Mouse (Mus musculus) embryonic facial prominence, embryonic 13.5 days (tissue): ENCODE measurements around the gene Rad9a. TPM values are rescaled to one million over a fixed set of nuclear protein-coding genes. Genes with fewer than 3 reads are reported as not detected.
A peak's percentile ranks its signal among the peaks of the same experiment; 100 is the strongest.

Experiments
- ATAC-seq: fragments of 200-750 bp; cut with Nextera tagmentation; 2 replicates; pipeline ENCODE4 v1.8.0; 2017; ENCODE audit warnings: low read depth; ENCODE audit not compliant: insufficient number of reproducible peaks, insufficient read depth, low FRiP score, low TSS enrichment
- H3K27ac ChIP-seq: fragments of 300-500 bp; sonication (generic); 2 replicates; pipeline ENCODE4 v1.5.1; 2015; ENCODE audit warnings: moderate library complexity, mild to moderate bottlenecking, inconsistent platforms
- H3K27me3 ChIP-seq: fragments of 300-500 bp; sonication (generic); 2 replicates; pipeline ENCODE4 v1.6.1; 2015; ENCODE audit warnings: mild to moderate bottlenecking, inconsistent platforms
- H3K36me3 ChIP-seq: fragments of 300-500 bp; sonication (generic); 2 replicates; pipeline ENCODE4 v1.6.1; 2015; ENCODE audit warnings: mild to moderate bottlenecking, inconsistent platforms
- H3K4me1 ChIP-seq: fragments of 300-500 bp; sonication (generic); 2 replicates; pipeline ENCODE4 v1.6.1; 2015; ENCODE audit warnings: inconsistent platforms
- H3K4me2 ChIP-seq: fragments of 300-500 bp; sonication (generic); 2 replicates; pipeline ENCODE4 v1.6.1; 2015; ENCODE audit warnings: moderate library complexity, mild to moderate bottlenecking, inconsistent platforms
- H3K4me3 ChIP-seq: fragments of 300-500 bp; sonication (generic); 2 replicates; pipeline ENCODE4 v1.5.1; 2015; ENCODE audit warnings: mild to moderate bottlenecking, inconsistent platforms
- H3K9ac ChIP-seq: fragments of 300-500 bp; sonication (generic); 2 replicates; pipeline ENCODE4 v1.6.1; 2015; ENCODE audit warnings: mild to moderate bottlenecking, inconsistent platforms
- H3K9me3 ChIP-seq: fragments of 300-500 bp; sonication (generic); 2 replicates; pipeline ENCODE4 v1.6.1; 2016; ENCODE audit warnings: inconsistent platforms
- WGBS: fragments of 180-500 bp; shearing (Covaris S2); methylation state at CpG from one replicate; pipeline ENCODE4 v1.1.7; 2015; ENCODE audit warnings: mixed read lengths; 5-methylcytosine and 5-hydroxymethylcytosine counted together
- polyA plus RNA-seq: library from polyadenylated mRNA; unstranded; fragments of >200 nt; fragmentation: Nextera tagmentation; extraction: Ambion mirVana; gene quantifications from 2 replicates; pipeline ENCODE4 v1.2.1, GENCODE M21; 2015

Rad9a gene
- polyA plus RNA-seq, 1 experiment from 2014 or later: 37.3 TPM

DNA sequence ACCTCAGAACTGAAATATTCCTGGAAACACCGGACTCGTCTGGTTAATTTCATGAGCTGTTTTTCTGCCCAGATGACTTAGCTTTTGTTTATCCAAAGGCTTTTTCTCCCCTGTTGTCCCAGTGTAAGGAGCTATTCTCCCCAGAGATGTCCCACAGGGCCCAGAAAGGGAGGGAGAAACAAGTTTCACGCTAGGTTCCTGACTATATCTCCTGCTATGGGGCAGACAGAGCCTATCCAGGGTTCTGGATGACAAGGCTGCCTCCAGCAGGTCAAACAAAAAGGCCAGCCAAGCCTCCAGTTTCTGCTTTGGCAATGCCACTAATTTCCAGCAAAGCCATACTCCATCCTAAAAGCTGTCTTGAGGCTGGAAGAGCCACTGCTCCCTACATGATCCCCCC, 16.4 kb upstream of the Rad9a start:
- Histone ChIP-seq H3K27me3 (no peaks in the 10 kb centered on the region), H3K4me2 (peak overlapping the region; percentile 87), H3K36me3 (peaks cover 15% of the 10 kb centered on the region), H3K9me3 (no peaks in the 10 kb centered on the region), H3K4me3 (peak overlapping the region; percentile 95; the same call in 1 of the 2 replicates), H3K27ac (peak overlapping the region; percentile 60), H3K4me1 (peaks cover 81% of the 10 kb centered on the region), H3K9ac (0 out of 2 replicates have a peak overlapping the region, but pooled peaks have one; percentile 21)
- WGBS: 38% methylated on average over 3 of the region's 3 CpGs
- no peak for ATAC-seq

DNA sequence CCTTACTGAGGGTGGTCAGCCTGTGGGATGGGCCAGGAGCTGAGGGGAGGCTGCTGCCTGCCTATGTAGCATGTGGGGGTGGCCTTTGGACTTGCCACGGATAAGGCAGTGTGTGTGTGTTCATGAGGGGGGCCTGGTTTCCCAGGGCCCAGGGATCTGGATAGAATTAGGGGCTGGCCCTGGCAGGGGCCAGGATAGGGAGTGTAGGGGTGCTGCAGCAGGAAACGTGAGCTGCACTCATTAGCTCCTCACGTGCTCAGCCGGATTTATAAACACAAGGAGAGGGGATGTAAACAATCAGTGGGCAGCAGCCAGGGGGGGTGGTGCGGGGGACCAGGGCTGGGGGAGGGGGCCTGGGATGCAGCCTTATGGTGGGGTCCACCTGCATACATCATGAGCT, 15.7 kb upstream of the Rad9a start:
- peak; percentile 37; the same call in 1 of the 2 replicates for ATAC-seq
- peak overlapping the region; percentile 87 for H3K4me2 ChIP-seq
- peak overlapping the region; percentile 64 for H3K9ac ChIP-seq
- H3K4me1 ChIP-seq: peaks cover 84% of the 10 kb centered on the region
- no peaks in the 10 kb centered on the region for H3K27me3 ChIP-seq
- H3K4me3 ChIP-seq: peak overlapping the region; percentile 95
- peaks cover 8% of the 10 kb centered on the region for H3K36me3 ChIP-seq
- peak overlapping the region; percentile 63 for H3K27ac ChIP-seq
- no peaks in the 10 kb centered on the region for H3K9me3 ChIP-seq
- 2% methylated on average over 5 of the region's 5 CpGs for WGBS

- ATAC-seq: no peak
- 17% methylated on average over 14 of the region's 14 CpGs for WGBS
Measured at GRCm38 (mm10) chr19:4216041-4216685, 14.7 kb upstream of the Rad9a start.

GRCm38 (mm10) chr19:4215451-4215840, 14.0 kb upstream of the Rad9a start:
- Histone ChIP-seq H3K4me3 (peak overlapping the region; percentile 95), H3K9me3 (no peaks in the 10 kb centered on the region), H3K9ac (peak overlapping the region; percentile 98), H3K4me1 (peaks cover 79% of the 10 kb centered on the region), H3K36me3 (no peaks in the 10 kb centered on the region), H3K4me2 (peak overlapping the region; percentile 87), H3K27ac (peak overlapping the region; percentile 97), H3K27me3 (peaks cover 4% of the 10 kb centered on the region; the same call in 1 of the 2 replicates)
- WGBS: 1% methylated on average over 15 of the region's 21 CpGs
- no peak for ATAC-seq

More at GRCm38 (mm10) chr19:4216041-4216685, 14.7 kb upstream of the Rad9a start:
- Histone ChIP-seq H3K9ac (peak overlapping the region; percentile 64), H3K4me3 (peak overlapping the region; percentile 95), H3K27me3 (peaks cover 4% of the 10 kb centered on the region; the same call in 1 of the 2 replicates), H3K4me1 (peaks cover 86% of the 10 kb centered on the region), H3K4me2 (peak overlapping the region; percentile 87), H3K36me3 (no peaks in the 10 kb centered on the region), H3K27ac (peak overlapping the region; percentile 63), H3K9me3 (no peaks in the 10 kb centered on the region)

DNA sequence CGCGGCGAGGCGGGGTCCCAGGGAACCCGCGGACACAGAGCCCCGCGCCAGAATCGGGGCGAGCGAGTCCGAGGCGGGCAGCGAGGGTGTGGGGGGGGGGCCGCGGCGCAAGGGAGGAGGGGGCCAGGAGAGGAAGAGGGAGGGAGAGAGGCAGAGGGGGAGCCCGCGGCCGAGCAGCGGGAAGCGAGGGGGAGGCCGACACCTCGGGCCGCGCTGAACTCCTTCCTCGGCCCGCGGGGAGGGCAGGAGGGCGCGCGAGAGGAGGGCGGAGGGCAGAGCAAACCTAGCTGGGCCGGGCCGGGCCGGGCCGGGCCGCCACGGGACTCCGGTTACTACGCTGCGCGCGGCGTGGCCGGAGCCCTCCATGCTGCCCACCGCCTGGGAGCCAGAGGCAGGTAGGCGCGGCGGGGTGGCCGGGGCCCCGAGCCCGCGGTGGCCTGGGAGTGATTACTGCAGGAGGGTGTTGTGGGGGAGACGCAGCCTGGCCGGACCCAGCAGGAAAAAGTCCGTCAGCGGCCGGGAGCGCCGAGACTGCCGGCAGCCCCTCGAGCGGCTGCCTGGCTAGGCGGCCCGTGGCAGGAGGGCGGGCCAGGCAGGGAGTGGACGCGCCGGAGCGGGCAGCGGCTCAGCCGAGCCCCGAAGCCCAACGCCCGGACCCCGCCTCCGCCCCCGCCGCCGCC, 13.4 kb upstream of the Rad9a start:
- no peaks in the 10 kb centered on the region for H3K9me3 ChIP-seq
- whole genome bisulfite sequencing: 0% methylated on average over 26 of the region's 81 CpGs
- H3K4me2 ChIP-seq: peak overlapping the region; percentile 87
- no peaks in the 10 kb centered on the region for H3K36me3 ChIP-seq
- no peak for ATAC-seq
- peaks cover 73% of the 10 kb centered on the region for H3K4me1 ChIP-seq
- H3K27me3 ChIP-seq: peaks cover 4% of the 10 kb centered on the region; the same call in 1 of the 2 replicates
- peak overlapping the region; percentile 97 for H3K27ac ChIP-seq
- H3K9ac ChIP-seq: peak overlapping the region; percentile 98
- peak overlapping the region; percentile 95 for H3K4me3 ChIP-seq

DNA sequence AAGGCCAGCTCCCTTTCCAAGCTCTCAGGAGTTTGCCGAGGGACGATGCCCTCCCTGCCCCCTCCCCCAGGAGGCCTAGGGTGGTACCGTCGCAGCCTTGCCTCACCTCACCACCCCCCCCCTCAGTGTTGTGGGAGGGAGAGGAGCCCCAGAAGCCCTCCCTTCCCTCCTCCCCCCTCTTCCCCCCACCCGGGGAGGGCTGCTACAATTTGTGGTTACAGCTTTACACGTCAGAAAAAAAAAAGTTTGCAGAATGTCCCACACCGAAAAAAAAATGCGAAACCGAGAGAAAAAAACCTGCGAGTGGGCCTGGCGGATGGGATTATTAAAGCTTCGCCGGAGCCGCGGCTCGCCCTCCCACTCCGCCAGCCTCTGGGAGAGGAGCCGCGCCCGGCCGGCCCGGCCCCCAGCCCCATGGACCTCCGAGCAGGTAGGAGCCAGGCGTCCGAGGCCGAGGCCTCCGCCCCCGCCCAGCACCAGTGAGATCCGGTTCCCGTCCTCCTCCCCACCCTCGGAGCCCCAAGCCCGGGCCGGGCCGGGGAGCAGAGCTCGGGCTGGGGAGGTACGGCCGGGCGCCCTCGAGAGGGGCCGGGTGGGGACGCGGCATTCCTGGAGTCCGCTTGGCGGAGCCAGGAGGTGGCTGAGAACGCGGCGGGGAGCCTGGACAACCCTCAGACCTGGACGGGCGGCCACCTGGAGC, 12.8 kb upstream of the Rad9a start, which contains the start of the genes Clcf1 and AC109138.7:
Gene Clcf1 (plus strand): TSS at position 168 of the 700 bp plus-strand sequence.
Gene AC109138.7 (plus strand): TSS at position 287 of the 700 bp plus-strand sequence.
- peak within 1 kb of the TSS; percentile 95 for H3K4me3 ChIP-seq
- ATAC-seq: 0 out of 2 replicates have a peak, but pooled peaks have one; percentile 12
- peak within 1 kb of the TSS; percentile 97 for H3K27ac ChIP-seq
- no peaks in the 10 kb centered on the region for H3K36me3 ChIP-seq
- H3K9me3 ChIP-seq: no peaks in the 10 kb centered on the region
- peak within 1 kb of the TSS; percentile 87 for H3K4me2 ChIP-seq
- peaks cover 4% of the 10 kb centered on the region; the same call in 1 of the 2 replicates for H3K27me3 ChIP-seq
- WGBS: under 1% methylated on average over 45 of the region's 49 CpGs
- H3K4me1 ChIP-seq: peaks cover 66% of the 10 kb centered on the region
- peak within 1 kb of the TSS; percentile 98 for H3K9ac ChIP-seq

- Histone ChIP-seq H3K4me1 (peaks cover 60% of the 10 kb centered on the region), H3K36me3 (no peaks in the 10 kb centered on the region), H3K9ac (peak overlapping the region; percentile 98), H3K27me3 (peaks cover 4% of the 10 kb centered on the region; the same call in 1 of the 2 replicates), H3K4me3 (peak overlapping the region; percentile 95), H3K9me3 (no peaks in the 10 kb centered on the region), H3K27ac (peak overlapping the region; percentile 97), H3K4me2 (peak overlapping the region; percentile 87)
- no peak for ATAC-seq
- 9% methylated on average over 9 of the region's 9 CpGs for WGBS
Measured at GRCm38 (mm10) chr19:4213524-4213974, 12.1 kb upstream of the Rad9a start.

DNA sequence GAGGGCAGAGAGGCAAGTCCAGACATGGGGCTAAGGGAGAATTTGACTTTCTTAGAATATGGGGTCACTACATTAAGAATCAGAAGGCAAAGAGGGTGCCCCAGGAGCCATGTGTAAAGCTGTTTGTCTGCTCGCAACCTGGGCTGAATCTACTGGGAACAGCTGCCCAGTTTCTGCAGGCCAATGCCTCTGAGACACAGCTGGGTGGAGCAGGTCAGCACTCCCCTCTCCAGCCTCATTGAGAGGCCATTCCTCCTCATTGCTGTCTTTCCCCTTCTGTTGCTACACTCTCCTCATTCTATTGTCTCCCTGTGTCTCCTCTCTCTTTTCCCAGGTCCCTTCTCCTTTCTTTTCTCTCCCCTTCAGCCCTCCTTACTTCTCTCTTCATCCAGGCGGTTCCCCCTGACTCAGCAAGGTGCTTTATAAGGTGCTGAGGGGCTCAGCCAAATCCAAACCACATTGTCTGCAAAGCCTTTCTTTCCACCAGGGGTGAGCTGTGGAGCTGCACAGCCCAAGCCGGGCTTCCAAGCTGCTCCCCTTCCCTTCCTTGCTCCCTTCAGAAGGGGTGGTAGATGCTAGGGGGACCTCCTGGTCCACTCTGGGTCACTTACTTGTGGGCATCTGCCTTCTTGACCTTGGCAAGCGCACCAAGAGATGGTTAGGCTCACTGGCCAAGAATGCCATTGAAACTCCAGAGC, 10.6 kb upstream of the Rad9a start:
- Histone ChIP-seq H3K27me3 (peaks cover 4% of the 10 kb centered on the region; the same call in 1 of the 2 replicates), H3K36me3 (no peaks in the 10 kb centered on the region), H3K9ac (peak overlapping the region; percentile 46), H3K4me3 (no peak overlapping the region), H3K27ac (peak overlapping the region; percentile 97), H3K9me3 (no peaks in the 10 kb centered on the region), H3K4me2 (peak overlapping the region; percentile 87), H3K4me1 (peaks cover 45% of the 10 kb centered on the region)
- 14% methylated on average over 4 of the region's 4 CpGs for WGBS
- ATAC-seq: no peak

GRCm38 (mm10) chr19:4208563-4208962, 7.1 kb upstream of the Rad9a start:
- no peak overlapping the region for H3K4me3 ChIP-seq
- H3K9me3 ChIP-seq: no peaks in the 10 kb centered on the region
- H3K36me3 ChIP-seq: no peaks in the 10 kb centered on the region
- H3K27me3 ChIP-seq: peaks cover 13% of the 10 kb centered on the region
- peaks cover 27% of the 10 kb centered on the region for H3K4me1 ChIP-seq
- 0 out of 2 replicates have a peak overlapping the region, but pooled peaks have one; percentile 1 for H3K9ac ChIP-seq
- no peak overlapping the region for H3K4me2 ChIP-seq
- H3K27ac ChIP-seq: no peak overlapping the region
- ATAC-seq: no peak
- WGBS: 64% methylated on average over 5 of the region's 5 CpGs

GRCm38 (mm10) chr19:4206971-4207370, 5.5 kb upstream of the Rad9a start:
- no peak overlapping the region for H3K4me3 ChIP-seq
- H3K36me3 ChIP-seq: no peaks in the 10 kb centered on the region
- H3K4me2 ChIP-seq: 0 out of 2 replicates have a peak overlapping the region, but pooled peaks have one; percentile 2
- 0% methylated on average over 2 of the region's 2 CpGs for WGBS
- ATAC-seq: no peak
- H3K27me3 ChIP-seq: peaks cover 17% of the 10 kb centered on the region
- H3K9ac ChIP-seq: no peak overlapping the region
- H3K9me3 ChIP-seq: no peaks in the 10 kb centered on the region
- H3K27ac ChIP-seq: no peak overlapping the region
- H3K4me1 ChIP-seq: peaks cover 19% of the 10 kb centered on the region
